Mouse (Mus musculus): ENCODE results near the gene Gpr150. TPM values are rescaled to one million over a fixed set of nuclear protein-coding genes. Genes with fewer than 3 reads are reported as not detected.

Gpr150 gene
- 0.29 and 0.32 TPM in 2 replicates for polyA plus RNA-seq (2012; rRNA removed)

GRCm38 (mm10) chr13:76056896-76057266, at the start of gene Gpr150:
Gpr150 (minus strand) TSS chr13:76056996.

GRCm38 (mm10) chr13:76098493-76099303, 41.9 kb upstream of the Gpr150 start, which contains the start of the genes Arsk and Ttc37:
Arsk (minus strand) TSS chr13:76098660.
Ttc37 (plus strand) TSS chr13:76098734.

GRCm38 (mm10) chr13:76017974-76018843, 38.6 kb downstream of the Gpr150 start, which contains the start of gene Rfesd:
Rfesd (minus strand) TSS chr13:76018719.

Other genes starting within 250 kb of the Gpr150 start
- gene Glrx, start 217.1 kb downstream of the Gpr150 start, polyA plus RNA-seq (2012; rRNA removed): 14.3 and 27.7 TPM in 2 replicates
- gene Rhobtb3, start 113.1 kb downstream of the Gpr150 start, polyA plus RNA-seq (2012; rRNA removed): 29.4 and 43.7 TPM in 2 replicates
- gene Spata9, start 89.8 kb downstream of the Gpr150 start, polyA plus RNA-seq (2012; rRNA removed): 0.07 and 0.27 TPM in 2 replicates
- 16.1 and 18.3 TPM in 2 replicates for gene Rfesd, start 38.3 kb downstream of the Gpr150 start, polyA plus RNA-seq (2012; rRNA removed)
- gene Arsk, start 41.7 kb upstream of the Gpr150 start, polyA plus RNA-seq (2012; rRNA removed): 2.5 and 6.0 TPM in 2 replicates
- gene Ttc37, start 41.7 kb upstream of the Gpr150 start, polyA plus RNA-seq (2012; rRNA removed): 13.2 and 16.8 TPM in 2 replicates
- gene Fam81b, start 248.1 kb upstream of the Gpr150 start, polyA plus RNA-seq (2012; rRNA removed): 0.04 and 0.05 TPM in 2 replicates

All from central nervous system, embryonic 11.5 days (tissue).